Mouse (Mus musculus) layer of hippocampus, postnatal 25 days (tissue): ENCODE results near the gene Kif14. TPM values are rescaled to one million over a fixed set of nuclear protein-coding genes. Genes with fewer than 3 reads are reported as not detected.
A peak's percentile ranks its signal among the peaks of the same experiment; 100 is the strongest.
"Not testable (repeated sequence)": the region's sequence is repeated elsewhere in the genome, so short reads cannot be mapped to it uniquely, and the experiment has no call there.

ENCODE experiments used
- DNase-seq, 2 experiments: peaks; one replicate each; pipeline ENCODE4 v3.0.0; 2022; ENCODE audit warnings: mixed read lengths in 2 of 2, low spot score in 1 of 2; ENCODE audit errors: extremely low spot score in 1 of 2
- total RNA-seq, 2 experiments: library from RNA; stranded (reverse); gene quantifications; 2 replicates each; pipeline ENCODE4 v1.2.3; 2021

Kif14 gene
- total RNA-seq, 2 experiments from 2014 or later, result 0.26 to 0.39 TPM

DNA sequence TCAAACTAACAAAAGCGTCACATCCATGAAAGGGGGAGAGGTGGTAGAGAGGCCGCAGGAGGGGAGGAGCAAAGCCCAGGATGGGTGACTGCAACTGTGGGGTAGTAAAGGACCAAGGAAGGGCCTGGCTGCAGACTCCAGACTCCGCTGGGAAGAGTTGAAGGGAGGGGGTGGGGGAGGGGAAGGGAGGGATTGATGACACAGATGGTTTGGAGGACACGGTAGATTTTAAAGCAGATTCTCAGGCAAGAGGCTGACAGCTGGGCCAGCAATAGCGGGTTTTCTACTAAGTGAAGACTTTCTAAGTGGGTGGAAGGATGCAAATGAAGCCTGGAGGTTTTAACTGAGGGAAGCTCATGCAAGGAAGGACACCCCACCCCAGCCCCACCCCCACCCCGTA, 4.3 kb downstream of the Kif14 start:
- DNase-seq, result no peak

DNA sequence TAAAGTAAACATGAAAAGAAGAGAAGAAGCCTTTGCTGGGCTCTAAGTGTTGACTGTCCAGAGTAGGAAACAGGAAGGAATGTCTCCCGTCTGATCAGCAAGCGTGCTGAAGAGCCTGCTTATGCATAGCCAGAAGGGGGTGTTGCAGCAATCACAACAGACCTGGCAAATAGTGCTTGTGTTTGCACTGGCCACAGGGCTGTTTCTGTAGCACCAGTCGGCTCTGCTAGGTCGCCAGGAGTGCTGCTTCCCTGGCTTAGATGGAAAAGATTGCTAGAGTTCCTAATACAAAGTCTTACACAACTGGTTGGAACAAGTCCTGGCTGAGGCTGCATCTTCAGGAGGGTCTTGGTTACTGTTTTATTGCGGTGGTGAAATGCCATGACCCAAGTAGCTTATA, 25.5 kb downstream of the Kif14 start:
- DNase-seq, result no peak

- no peak for DNase-seq
Measured at GRCm38 (mm10) chr1:136492232-136492631, 26.1 kb downstream of the Kif14 start.

- DNase-seq, result no peak
Measured at GRCm38 (mm10) chr1:136499317-136499716, 33.2 kb downstream of the Kif14 start.

GRCm38 (mm10) chr1:136502936-136503335, 36.8 kb downstream of the Kif14 start:
- no peak for DNase-seq

GRCm38 (mm10) chr1:136506255-136506654, 40.1 kb downstream of the Kif14 start:
- not testable (repeated sequence) for DNase-seq

DNA sequence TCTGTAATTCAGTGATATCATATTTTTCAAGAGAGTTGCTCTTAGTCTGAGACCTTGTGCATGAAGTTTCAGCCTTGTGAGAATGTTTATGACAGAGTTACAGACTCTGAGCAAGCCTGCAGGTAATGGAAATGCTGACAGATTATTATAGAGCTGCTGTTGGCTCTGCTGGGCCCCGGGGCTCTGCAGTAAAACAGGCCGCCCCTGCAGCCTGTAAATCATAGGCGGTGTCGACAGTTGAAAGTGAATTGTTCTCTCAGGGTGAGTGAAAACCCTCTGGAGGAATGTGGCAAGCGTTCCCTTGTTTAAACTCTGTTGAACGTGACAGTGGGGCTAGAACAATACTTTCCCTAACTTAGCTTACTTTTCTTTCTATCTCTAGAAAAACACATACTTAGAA, 46.2 kb downstream of the Kif14 start:
- DNase-seq, result no peak

- no peak for DNase-seq
Measured at GRCm38 (mm10) chr1:136513181-136513580, 47.0 kb downstream of the Kif14 start.

DNA sequence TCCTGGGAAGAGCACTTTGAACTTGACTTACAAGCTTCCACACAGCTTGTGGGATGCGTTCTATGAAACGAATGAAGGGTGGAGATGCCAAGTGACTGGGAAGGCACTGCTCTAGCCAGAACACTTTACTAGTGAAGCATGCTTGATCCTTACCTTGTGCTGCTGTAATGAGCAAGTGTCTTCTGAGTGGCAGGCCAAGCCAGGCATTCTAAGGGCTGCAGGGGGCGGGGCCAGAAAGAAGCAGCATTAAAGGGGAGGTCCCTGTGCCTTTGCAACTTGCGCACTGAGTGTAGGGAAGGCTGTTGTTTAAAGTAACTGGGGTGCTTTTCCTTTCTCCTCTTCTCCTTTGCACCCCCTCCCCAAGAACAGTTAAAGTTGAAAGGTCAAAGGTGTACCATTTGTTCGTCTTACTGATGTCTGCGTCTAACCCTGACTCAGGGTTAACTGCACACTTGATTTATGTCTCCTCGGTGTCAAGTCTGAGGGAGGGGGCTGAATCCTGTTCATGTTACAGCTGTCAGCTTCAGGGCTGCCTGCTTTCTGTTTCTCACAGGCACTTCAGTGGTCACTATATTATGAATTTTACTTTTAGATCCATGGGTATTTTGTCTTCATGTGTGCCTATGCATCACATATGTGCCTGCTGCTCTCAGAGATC, 52.7 kb downstream of the Kif14 start:
- DNase-seq, result no peak

- DNase-seq, result peak; percentile 51 to 73
Measured at GRCm38 (mm10) chr1:136521363-136521937, 55.3 kb downstream of the Kif14 start.

- peak; percentile 47 to 78 for DNase-seq
Measured at GRCm38 (mm10) chr1:136524917-136525316, 58.8 kb downstream of the Kif14 start.

GRCm38 (mm10) chr1:136525818-136526217, 59.7 kb downstream of the Kif14 start:
- no peak for DNase-seq

GRCm38 (mm10) chr1:136527163-136527562, 61.0 kb downstream of the Kif14 start:
- no peak for DNase-seq

GRCm38 (mm10) chr1:136532556-136532955, 66.4 kb downstream of the Kif14 start:
- DNase-seq, result no peak

- DNase-seq, result no peak
Measured at GRCm38 (mm10) chr1:136536947-136537346, 70.8 kb downstream of the Kif14 start.

DNA sequence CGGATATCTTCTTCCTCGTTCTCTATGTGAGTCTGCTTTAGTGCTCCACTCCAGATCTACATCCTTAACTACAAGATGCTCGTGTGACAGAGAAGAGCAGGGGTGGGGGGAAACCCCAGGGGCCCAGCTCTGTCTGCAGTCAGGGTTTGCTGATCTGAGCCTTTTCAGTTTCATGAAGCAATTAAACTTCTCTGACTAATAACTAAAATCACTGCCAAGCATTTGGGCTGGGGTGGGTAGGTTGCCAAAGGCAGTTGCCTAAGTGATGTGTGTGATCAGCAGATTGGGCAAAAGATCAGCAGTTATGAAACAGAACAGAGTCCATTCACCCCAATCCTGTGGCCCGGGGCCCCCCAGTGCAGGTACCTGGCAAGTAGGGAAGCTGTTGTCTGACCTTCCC, 72.1 kb downstream of the Kif14 start:
- DNase-seq, result peak in 1 of 2 experiments; percentile 28

DNA sequence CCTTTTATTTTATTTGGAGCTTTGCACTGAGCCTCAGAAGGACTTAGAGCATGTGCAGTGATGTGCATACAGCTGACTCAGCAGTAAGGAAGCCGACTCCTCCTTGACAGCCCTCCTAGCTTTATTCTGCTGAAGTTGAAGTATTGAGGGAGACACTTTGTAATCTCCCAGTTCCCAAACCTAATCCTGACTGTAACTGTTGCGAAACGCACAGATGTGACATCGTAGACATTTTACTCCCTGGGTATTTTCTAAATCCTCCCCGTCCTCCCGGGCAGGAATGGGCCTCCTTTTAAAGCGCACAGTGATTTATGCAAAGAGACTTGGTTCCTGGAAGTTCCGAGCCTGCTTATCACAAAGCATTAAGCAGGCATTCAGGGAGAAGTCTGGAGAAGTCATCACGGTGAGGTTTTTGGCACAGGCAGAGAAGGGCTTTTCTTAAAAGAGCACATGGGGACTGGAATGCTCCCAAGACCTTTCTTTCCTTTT, 74.3 kb downstream of the Kif14 start:
- DNase-seq, result no peak

DNA sequence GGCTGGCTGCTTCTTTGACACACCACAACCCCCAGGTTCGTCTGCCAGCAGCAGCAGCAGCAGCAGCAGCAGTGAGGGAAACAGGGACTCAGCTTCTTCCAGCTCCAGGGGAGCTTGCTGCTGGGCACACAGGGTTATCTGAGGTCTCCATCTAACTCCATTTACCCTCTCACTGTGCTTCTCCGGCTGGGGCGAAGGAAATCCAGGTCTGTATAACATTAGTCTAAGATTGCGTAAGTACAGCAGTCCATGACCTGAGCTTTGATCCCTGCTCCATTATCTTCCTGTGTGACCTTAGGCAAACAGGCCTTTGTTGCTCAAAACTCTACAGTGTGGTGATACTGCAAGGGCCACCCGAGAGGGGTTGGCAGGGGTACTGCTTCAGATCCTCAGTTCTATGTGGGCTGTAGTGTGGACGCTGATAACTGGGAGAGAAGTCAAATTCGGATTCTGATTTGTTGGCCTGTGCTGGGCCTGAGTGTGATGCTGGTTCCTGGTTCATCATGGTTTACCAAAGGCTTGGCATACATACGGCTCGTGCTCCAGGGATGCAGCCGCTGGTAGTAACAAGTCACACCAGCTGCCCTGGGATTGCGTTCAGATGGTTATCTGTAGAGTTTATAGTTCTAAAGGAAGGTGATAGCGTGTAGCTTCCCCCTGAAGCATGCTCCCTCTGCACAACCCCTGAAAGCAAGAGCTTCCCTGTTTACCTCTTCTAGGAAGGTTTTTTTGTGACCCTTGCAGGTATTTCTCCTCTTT, 75.7 kb downstream of the Kif14 start:
- no peak for DNase-seq

DNA sequence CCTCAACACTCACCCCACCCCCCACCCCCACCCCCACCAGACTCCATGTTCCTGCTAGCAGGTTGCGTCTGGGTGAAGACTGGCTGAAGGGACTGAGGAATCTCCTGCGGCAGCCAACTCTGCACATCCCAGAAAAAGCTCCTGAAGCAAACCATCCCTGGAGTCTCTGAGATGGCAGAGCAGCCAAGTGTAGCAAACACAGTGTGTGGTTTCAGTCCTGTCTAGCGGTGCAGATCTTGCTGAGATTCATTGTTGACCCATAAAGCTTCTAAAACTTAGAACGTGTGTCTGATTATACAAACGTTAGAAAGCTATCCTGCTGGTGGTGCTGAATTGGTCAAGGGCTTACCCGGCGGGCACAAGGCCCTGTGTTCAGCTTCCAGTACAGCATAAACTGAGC, 77.8 kb downstream of the Kif14 start:
- no peak for DNase-seq

DNA sequence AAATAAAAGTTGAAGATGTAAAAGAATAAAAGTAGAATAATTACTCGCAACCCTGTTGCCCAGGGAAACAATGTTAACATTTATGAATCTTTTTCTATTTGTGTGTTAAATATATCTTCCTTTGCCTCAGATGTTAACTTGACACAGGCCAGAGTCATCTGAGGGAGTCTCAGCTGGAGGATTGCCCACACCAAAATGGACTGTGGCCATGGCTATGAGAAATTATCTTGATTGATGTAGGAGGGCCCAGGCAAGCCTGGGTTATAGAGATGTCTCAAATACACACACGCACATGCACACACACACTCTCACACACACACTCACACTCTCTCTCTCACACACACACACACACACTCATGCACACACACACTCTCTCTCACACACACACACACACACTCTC, 80.9 kb downstream of the Kif14 start:
- no peak for DNase-seq

GRCm38 (mm10) chr1:136550285-136550684, 84.1 kb downstream of the Kif14 start:
- DNase-seq, result no peak
